Mouse (Mus musculus) adrenal gland (tissue): ENCODE measurements at regions not wholly inside any gene's neighbourhood (a gene's known extent, or its start where the extent isn't known, plus 50 kb on each side); places are given as distances from the start of the nearest gene placed in this dataset.

ENCODE experiments used
- intact Hi-C: fragments of 180-260 bp; cut with DNase I; formaldehyde crosslinking; loops from one replicate; pipeline ENCODE4 v1.15.1; 2025

- intact Hi-C loops, result no loop called here
Observed at GRCm38 (mm10) chr8:125367374-125367773, 202.2 kb downstream of the Sipa1l2 start.

GRCm38 (mm10) chr8:125365004-125365403 lies 204.6 kb downstream of the Sipa1l2 start:
- intact Hi-C loops, result no loop called here

GRCm38 (mm10) chr8:125359456-125359855 lies 210.2 kb downstream of the Sipa1l2 start:
- intact Hi-C loops, result no loop called here

- intact Hi-C loops, result no loop called here
Observed at GRCm38 (mm10) chr8:125357759-125358158, 211.8 kb downstream of the Sipa1l2 start.

GRCm38 (mm10) chr8:125355059-125355509 lies 214.5 kb downstream of the Sipa1l2 start:
- intact Hi-C loops, result no loop called here

- intact Hi-C loops, result no loop called here
Observed at GRCm38 (mm10) chr8:125352276-125352675, 217.3 kb downstream of the Sipa1l2 start.

GRCm38 (mm10) chr8:125351486-125352032 lies 218.0 kb downstream of the Sipa1l2 start:
- intact Hi-C loops, result no loop called here

- intact Hi-C loops, result loop anchor here (5.0 kb wide), 1 partner anchor 33 kb away; no protein-coding TSS in a partner anchor
Observed at GRCm38 (mm10) chr8:125349290-125350025, 220.2 kb downstream of the Sipa1l2 start.

- intact Hi-C loops, result loop anchor here (5.0 kb wide), 1 partner anchor 36 kb away; no protein-coding TSS in a partner anchor
Observed at GRCm38 (mm10) chr8:125346182-125346581, 223.4 kb downstream of the Sipa1l2 start.

- intact Hi-C loops, result loop anchor here (5.0 kb wide), 1 partner anchor 37 kb away; no protein-coding TSS in a partner anchor
Observed at GRCm38 (mm10) chr8:125345571-125345970, 224.0 kb downstream of the Sipa1l2 start.

GRCm38 (mm10) chr8:125343867-125344266 lies 225.7 kb downstream of the Sipa1l2 start:
- intact Hi-C loops, result loop anchor here (5.0 kb wide), 1 partner anchor 223 kb away; the partner anchor contains the start of gene Sipa1l2

- intact Hi-C loops, result loop anchor here (5.0 kb wide), 1 partner anchor 225 kb away; the partner anchor contains the start of gene Sipa1l2
Observed at GRCm38 (mm10) chr8:125342521-125342920, 227.1 kb downstream of the Sipa1l2 start.

- intact Hi-C loops, result loop anchor here (5.0 kb wide), 1 partner anchor 226 kb away; the partner anchor contains the start of gene Sipa1l2
Observed at GRCm38 (mm10) chr8:125341606-125342005, 228.0 kb downstream of the Sipa1l2 start.

- intact Hi-C loops, result loop anchor here (10.0 kb wide), 1 partner anchor 153 kb away; no protein-coding TSS in a partner anchor
Observed at GRCm38 (mm10) chr8:125338222-125338621, 231.4 kb downstream of the Sipa1l2 start.

GRCm38 (mm10) chr8:125337444-125338077 lies 232.0 kb downstream of the Sipa1l2 start:
- intact Hi-C loops, result loop anchor here (10.0 kb wide), 1 partner anchor 153 kb away; no protein-coding TSS in a partner anchor

GRCm38 (mm10) chr8:125336799-125337198 lies 232.8 kb downstream of the Sipa1l2 start:
- intact Hi-C loops, result loop anchor here (10.0 kb wide), 1 partner anchor 152 kb away; no protein-coding TSS in a partner anchor

GRCm38 (mm10) chr8:125335575-125336370 lies 233.8 kb downstream of the Sipa1l2 start:
- intact Hi-C loops, result loop anchor here (10.0 kb wide), 1 partner anchor 151 kb away; no protein-coding TSS in a partner anchor

GRCm38 (mm10) chr8:125335171-125335570 lies 234.4 kb downstream of the Sipa1l2 start:
- intact Hi-C loops, result loop anchor here (10.0 kb wide), 1 partner anchor 150 kb away; no protein-coding TSS in a partner anchor

GRCm38 (mm10) chr8:125330638-125331037 lies 239.0 kb downstream of the Sipa1l2 start:
- intact Hi-C loops, result loop anchor here (10.0 kb wide), 1 partner anchor 146 kb away; no protein-coding TSS in a partner anchor

GRCm38 (mm10) chr8:125328650-125329049 lies 241.0 kb downstream of the Sipa1l2 start:
- intact Hi-C loops, result no loop called here
